Mouse (Mus musculus) megakaryocyte, adult 5-6 weeks (primary cell): ENCODE results near the gene Megf8. TPM values are rescaled to one million over a fixed set of nuclear protein-coding genes. Genes with fewer than 3 reads are reported as not detected.

Experiments
- ATAC-seq: 2 replicates; pipeline ENCODE4 v1.8.0; 2016; ENCODE audit warnings: mild to moderate bottlenecking, inconsistent platforms; ENCODE audit not compliant: poor library complexity, severe bottlenecking
- total RNA-seq, 2 experiments: library from RNA; stranded (forward) in 1 of 2; stranded (reverse) in 1 of 2; fragments of 153-499, 151-499 nt in 1 of 2; fragments of 221-1000, 200-1000 nt in 1 of 2; gene quantifications; 2 replicates each; pipeline versions ENCODE4 v1.2.3 to v1.2.4; 2015 to 2017

The Megf8 gene
- total RNA-seq (2015) (1.0 and 1.1 TPM in 2 replicates), total RNA-seq (2017) (1.3 and 2.1 TPM in 2 replicates)

GRCm38 (mm10) chr7:25316532-25317445, at the start of gene Megf8:
Gene Megf8 (plus strand): TSS chr7:25317164.
- peak; percentile 87 for ATAC-seq

- ATAC-seq: peak; percentile 72
Measured at GRCm38 (mm10) chr7:25267301-25267750, 49.6 kb upstream of the Megf8 start, which contains the start of gene Cic. Gene Cic (plus strand): TSS chr7:25267704.

- ATAC-seq: peak; percentile 74
Measured at GRCm38 (mm10) chr7:25267751-25268463, 49.1 kb upstream of the Megf8 start.

GRCm38 (mm10) chr7:25268588-25268987, 48.4 kb upstream of the Megf8 start:
- no peak for ATAC-seq

- ATAC-seq: no peak
Measured at GRCm38 (mm10) chr7:25269029-25269428, 47.9 kb upstream of the Megf8 start.

- ATAC-seq: 0 out of 2 replicates have a peak, but pooled peaks have one; percentile 8
Measured at GRCm38 (mm10) chr7:25269545-25270271, 47.3 kb upstream of the Megf8 start.

- no peak for ATAC-seq
Measured at GRCm38 (mm10) chr7:25270652-25271633, 46.0 kb upstream of the Megf8 start.

GRCm38 (mm10) chr7:25271651-25272444, 45.1 kb upstream of the Megf8 start:
- ATAC-seq: no peak

GRCm38 (mm10) chr7:25272445-25273258, 44.3 kb upstream of the Megf8 start:
- ATAC-seq: no peak

- ATAC-seq: no peak
Measured at GRCm38 (mm10) chr7:25273259-25274241, 43.4 kb upstream of the Megf8 start.

GRCm38 (mm10) chr7:25274571-25274970, 42.4 kb upstream of the Megf8 start:
- peak; percentile 28 for ATAC-seq

GRCm38 (mm10) chr7:25274996-25275395, 42.0 kb upstream of the Megf8 start:
- no peak for ATAC-seq

GRCm38 (mm10) chr7:25275555-25276298, 41.2 kb upstream of the Megf8 start:
- ATAC-seq: no peak

GRCm38 (mm10) chr7:25277405-25277804, 39.6 kb upstream of the Megf8 start:
- no peak for ATAC-seq

GRCm38 (mm10) chr7:25277998-25278340, 39.0 kb upstream of the Megf8 start:
- no peak for ATAC-seq
